Mouse (Mus musculus): ENCODE data around the gene Arhgap24. TPM values are rescaled to one million over a fixed set of nuclear protein-coding genes. Genes with fewer than 3 reads are reported as not detected.

The Arhgap24 gene
- polyA plus RNA-seq, 2 experiments from 2014 or later, result 1.1 to 1.6 TPM

DNA sequence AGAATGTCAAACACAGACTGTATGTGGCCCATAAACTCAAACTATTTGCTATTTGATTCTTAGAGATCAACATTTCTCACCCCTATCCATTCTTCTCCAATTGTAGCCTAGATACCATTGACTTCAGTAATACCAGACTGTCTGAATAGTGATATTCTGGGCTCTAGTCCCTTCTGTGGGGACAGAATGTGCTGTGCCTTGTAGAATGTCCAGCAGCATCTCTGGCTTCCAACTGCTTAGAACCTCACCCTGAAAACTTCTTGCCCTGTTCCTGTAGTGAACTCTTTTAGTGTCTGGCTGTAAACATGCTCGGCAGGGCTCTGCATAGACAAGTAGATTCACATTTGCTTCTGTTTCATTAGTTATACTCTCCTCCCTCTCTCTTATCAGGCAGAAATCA is 110.2 kb downstream of the Arhgap24 start:
- no peak for ATAC-seq

DNA sequence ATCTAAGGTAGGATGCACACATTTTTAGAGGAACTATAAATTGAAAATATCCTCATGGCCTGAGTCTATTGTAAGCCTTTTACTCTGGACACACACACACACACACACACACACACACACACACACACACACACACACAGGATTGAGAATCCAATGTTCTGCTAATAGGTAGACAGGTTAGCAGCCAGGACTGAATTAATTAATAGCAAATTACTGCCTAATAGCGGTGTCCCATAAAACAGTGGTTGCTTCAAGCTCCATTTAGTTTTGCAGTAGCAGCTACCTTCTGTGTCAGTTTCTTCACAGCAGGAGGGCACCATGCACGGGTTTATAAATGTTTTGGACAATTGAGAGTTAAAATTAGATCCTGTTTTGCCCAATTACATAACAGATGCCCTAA is 111.9 kb downstream of the Arhgap24 start:
- ATAC-seq, result no peak

DNA sequence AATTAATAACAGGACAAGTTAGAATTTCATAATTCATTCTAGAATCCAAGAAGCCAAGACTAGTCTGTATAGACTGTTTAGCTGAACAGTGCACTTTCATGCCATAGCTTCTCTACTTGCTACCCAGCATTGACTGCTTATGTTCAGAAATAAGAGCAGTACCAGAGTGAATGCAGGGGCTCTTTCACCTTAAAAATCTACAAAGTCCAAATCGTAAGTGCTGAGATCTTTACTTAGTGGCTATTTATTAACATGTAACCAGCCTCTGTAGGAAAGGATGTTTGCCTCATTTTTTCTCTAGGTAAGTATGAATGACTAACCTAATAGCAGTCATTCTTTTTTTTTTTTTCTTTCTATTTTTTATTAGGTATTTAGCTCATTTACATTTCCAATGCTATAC is 117.9 kb downstream of the Arhgap24 start:
- ATAC-seq, result no peak

- no peak for ATAC-seq
Observed at GRCm38 (mm10) chr5:102613571-102613970, 132.4 kb downstream of the Arhgap24 start.

- ATAC-seq, result no peak
Observed at GRCm38 (mm10) chr5:102614081-102614480, 132.9 kb downstream of the Arhgap24 start.

DNA sequence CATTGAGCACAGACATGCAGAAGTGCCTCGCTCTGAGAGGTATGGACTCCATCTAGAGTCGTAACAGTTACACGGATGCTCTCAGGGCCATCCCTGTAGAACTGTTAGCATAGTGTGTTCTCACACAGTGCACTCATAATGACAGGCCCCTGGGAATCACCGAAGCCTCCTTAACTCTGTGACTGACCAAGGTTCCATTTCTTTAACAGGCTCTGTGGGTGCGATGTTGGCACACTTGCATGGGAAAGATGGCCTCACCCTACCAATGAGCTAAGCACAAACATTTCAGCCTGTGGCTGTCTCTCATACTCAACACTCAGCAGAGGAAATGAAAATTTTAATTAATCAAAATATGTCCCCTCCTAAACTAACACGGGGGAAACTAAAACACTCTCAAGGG is 134.1 kb downstream of the Arhgap24 start:
- ATAC-seq, result no peak

GRCm38 (mm10) chr5:102621036-102621435 is 139.8 kb downstream of the Arhgap24 start:
- ATAC-seq, result no peak

- no peak for ATAC-seq
Observed at GRCm38 (mm10) chr5:102623807-102624435, 142.7 kb downstream of the Arhgap24 start.

DNA sequence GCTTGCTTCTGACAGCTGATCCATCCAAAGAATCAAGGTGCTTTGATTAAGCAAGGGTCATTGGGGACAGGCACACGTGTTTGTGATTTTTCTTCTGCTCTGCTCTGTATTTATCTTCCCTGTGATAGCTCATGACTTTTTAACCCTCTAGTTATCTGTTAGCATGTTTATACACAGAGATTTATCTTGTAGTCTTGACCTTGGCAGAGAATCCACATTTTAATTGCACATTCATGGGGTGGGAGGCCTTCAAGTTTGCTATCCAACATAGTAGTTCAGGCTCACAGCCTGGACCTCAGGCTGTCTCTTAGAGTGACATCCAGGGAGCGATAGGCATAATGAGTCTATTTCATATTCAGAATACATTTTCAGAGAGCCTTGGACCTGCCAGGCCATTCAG is 145.5 kb downstream of the Arhgap24 start:
- no peak for ATAC-seq

DNA sequence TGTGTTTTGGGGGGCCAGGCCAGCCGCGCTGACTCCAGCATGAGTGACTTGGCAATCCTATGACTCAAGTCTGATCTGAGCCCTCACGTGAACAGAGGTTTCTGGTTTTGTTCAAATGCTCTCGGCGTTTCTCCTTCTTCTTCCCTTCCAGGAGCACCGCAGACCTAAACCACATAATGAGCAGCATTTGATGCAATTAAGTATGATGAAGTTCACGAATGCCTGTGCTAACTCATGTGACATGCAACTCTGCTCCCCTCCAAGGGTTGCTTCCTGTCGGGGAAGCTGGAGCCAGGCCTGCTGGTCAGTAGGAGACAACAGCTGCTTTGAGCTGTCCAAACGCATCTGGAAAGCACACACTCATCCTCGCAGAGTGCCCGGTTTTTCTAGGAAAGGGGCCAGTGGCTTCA is 148.2 kb downstream of the Arhgap24 start:
- ATAC-seq, result no peak

DNA sequence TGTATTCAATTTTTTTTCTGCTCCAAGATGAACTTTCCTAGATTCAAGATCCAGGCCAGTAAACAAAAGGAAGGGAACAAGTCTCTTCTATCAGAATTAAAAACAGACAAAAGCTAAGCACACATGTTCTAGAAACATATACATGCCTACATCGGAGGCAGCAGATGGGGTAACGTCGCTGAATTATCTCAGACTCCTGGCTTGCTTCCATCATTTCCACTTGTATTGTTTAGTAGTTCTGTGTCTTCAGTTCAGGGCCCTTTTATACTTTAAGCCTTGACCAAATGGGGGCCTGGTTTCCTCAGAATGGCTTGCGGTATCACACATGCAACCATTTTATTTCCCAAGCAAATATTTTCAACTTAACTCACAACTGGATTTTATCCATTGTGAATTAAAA is 154.4 kb downstream of the Arhgap24 start:
- no peak for ATAC-seq

DNA sequence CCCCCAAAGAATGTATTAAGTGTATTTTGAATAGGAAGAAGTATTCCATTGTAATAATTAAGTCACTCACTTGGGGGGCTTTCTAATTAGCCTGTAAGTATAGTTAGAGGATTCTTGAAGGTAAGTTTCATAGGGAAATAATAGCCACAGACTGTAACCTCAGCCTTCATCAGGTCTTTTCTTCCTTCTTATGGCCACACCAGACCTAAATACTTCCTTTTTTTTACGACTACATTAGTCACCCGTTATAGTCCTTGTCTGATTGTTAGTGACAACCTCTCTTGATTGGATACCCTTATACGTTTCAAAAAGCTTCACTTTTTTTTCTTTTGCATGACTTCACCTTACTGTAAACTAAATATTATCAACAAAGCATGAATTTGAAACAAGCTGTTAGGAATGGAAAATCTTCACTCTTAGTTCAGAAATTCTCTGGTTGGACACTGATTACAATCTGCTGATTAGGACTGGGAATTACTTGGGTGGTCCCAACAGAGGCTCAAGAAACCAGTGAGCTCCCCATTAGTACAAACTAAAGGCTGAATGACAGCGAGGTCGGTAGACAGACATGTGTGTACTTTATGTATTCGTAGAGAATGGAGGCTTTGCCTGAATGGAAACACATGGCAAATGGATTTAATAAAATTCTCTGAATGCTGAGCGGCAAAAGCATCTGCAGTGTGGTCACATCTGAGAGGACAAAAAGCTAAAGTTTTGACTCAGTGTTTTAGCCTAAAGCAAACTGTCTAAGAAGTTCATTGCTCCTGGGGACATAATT is 158.8 kb downstream of the Arhgap24 start:
- no peak for ATAC-seq

DNA sequence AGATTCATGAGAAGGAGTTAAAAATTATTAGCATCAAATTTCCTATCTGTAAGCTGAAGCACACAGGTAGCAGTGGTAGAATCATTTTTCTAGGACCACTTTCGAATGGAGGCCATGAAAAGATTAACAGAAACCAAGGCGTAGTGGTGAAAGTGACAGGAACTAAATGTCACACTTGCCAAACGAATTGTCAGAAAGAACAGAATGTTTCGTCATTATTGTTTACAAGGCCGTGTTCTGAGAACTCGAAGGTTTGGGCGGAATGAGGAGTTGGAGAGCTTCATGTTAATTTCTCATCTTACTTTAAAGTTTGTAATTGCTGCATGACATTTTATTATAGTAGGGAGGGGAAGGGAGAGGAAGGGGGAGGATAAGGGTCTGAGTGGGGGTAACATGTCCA is 162.2 kb downstream of the Arhgap24 start:
- ATAC-seq, result no peak

- no peak for ATAC-seq
Observed at GRCm38 (mm10) chr5:102643820-102644219, 162.6 kb downstream of the Arhgap24 start.

DNA sequence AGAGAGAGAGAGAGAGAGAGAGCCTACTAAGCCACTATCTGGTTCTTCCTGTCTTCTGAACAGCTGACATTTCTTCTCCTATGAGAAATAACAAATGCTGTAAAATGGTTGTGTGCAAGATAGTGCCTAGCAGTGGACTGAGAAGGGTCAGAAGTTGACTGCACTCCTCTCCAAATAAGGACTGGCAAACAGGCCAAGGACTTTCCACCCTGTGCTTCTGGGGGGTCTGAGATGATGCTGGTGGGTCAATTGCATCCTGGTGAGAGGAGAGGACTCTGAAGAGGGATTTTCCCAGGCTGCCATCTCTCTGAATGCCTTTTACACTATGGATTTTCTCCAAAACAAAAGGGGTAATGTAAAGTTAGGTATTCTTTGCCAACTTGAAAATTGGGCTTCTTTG is 177.9 kb downstream of the Arhgap24 start:
- no peak for ATAC-seq

- ATAC-seq, result no peak
Observed at GRCm38 (mm10) chr5:102664988-102665726, 184.0 kb downstream of the Arhgap24 start.

GRCm38 (mm10) chr5:102666886-102667285 is 185.7 kb downstream of the Arhgap24 start:
- no peak for ATAC-seq

- no peak for ATAC-seq
Observed at GRCm38 (mm10) chr5:102667754-102668575, 186.8 kb downstream of the Arhgap24 start.

GRCm38 (mm10) chr5:102670206-102670605 is 189.0 kb downstream of the Arhgap24 start:
- ATAC-seq, result no peak

- ATAC-seq, result no peak
Observed at GRCm38 (mm10) chr5:102670731-102671345, 189.6 kb downstream of the Arhgap24 start.

DNA sequence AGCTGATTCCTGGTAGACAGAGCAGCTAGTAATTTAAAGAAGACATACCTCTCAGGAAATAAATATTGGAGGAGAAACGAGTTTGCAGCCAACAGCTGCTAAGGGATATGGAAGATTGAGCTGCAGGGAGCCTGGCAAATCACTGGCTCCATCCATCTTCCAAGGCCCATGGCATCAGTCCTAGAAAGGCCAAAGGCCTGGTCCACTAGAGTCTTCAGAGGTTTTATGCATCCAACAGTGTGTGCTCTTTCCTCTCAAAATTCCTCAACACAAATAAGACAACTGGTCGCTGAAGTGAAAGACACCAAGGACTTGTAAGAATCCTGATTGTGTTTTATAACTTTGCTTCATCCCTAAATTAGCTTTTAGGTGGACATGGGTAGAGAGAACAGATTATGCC is 194.1 kb downstream of the Arhgap24 start:
- ATAC-seq, result no peak

GRCm38 (mm10) chr5:102677176-102677575 is 196.0 kb downstream of the Arhgap24 start:
- ATAC-seq, result no peak
